Mouse (Mus musculus) megakaryocyte, embryonic 14.5 days (primary cell): ENCODE measurements around the gene Gm11273.

ENCODE experiments used
- FLI1 ChIP-seq: IDR thresholded peaks from 2 replicates; pipeline ENCODE4 v1.6.1; 2012; ENCODE audit warnings: low read length, inconsistent platforms, mixed read lengths
- GATA1 ChIP-seq: IDR thresholded peaks from 3 replicates; pipeline ENCODE4 v1.6.1; 2012; ENCODE audit warnings: mixed read lengths, low read length, inconsistent platforms, borderline replicate concordance

GRCm38 (mm10) chr13:21492847-21493246 is 8.4 kb downstream of the Gm11273 start:
- no peak for TF ChIP-seq GATA1
- no peak for TF ChIP-seq FLI1
